Mouse (Mus musculus) CH12.LX (cell line): ENCODE data around the gene Zfhx3.

Experiments used
- E2F4 ChIP-seq: IDR thresholded peaks from 2 replicates; pipeline ENCODE4 v1.6.1; 2011; ENCODE audit warnings: low read depth, low read length, improper control_type of control experiment; ENCODE audit not compliant: insufficient replicate concordance
- EP300 ChIP-seq: IDR thresholded peaks from 2 replicates; pipeline ENCODE4 v1.6.1; 2011; ENCODE audit warnings: low read length, improper control_type of control experiment
- JUN ChIP-seq: IDR thresholded peaks from 2 replicates; pipeline ENCODE4 v1.6.1; 2011; ENCODE audit warnings: low read depth, mild to moderate bottlenecking, low read length, improper control_type of control experiment, moderate library complexity; ENCODE audit not compliant: insufficient read depth
- MAFK ChIP-seq: IDR thresholded peaks from 2 replicates; pipeline ENCODE4 v1.6.1; 2011; ENCODE audit warnings: low read length, improper control_type of control experiment; ENCODE audit not compliant: insufficient replicate concordance
- MYC ChIP-seq: IDR thresholded peaks from 2 replicates; pipeline ENCODE4 v1.6.1; 2011; ENCODE audit warnings: low read depth, mild to moderate bottlenecking, improper control_type of control experiment, low read length
- POLR2A ChIP-seq: IDR thresholded peaks from 2 replicates; pipeline ENCODE4 v1.6.1; 2011; ENCODE audit warnings: low read depth, mild to moderate bottlenecking, improper control_type of control experiment, low read length

DNA sequence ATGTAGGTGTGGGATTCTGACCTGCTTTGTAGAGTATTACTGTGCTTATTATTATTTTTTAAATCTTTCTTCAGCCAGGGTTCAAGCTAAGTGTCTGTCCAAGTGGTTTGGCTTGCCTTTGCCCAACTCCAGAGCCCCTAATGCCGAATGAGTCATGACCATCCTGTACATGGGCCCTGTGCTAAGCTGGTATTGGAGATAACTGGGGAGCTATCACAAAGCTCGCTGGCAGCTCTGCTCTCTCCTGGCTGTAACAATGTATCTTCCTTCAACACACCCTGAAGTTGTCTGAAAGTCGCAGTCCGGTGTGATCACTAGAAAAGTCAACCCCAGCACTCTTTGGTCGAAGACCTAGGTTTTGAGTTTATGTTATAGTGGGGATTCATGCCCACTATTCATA lies 1049.0 kb downstream of the Zfhx3 start:
- TF ChIP-seq EP300 (no peak), POLR2A (no peak), MYC (no peak), JUN (no peak), E2F4 (no peak), MAFK (no peak)
